Mouse (Mus musculus): Measurements from ENCODE around the gene Dlg4. TPM values are rescaled to one million over a fixed set of nuclear protein-coding genes. Genes with fewer than 3 reads are reported as not detected.
A peak's percentile ranks its signal among the peaks of the same experiment; 100 is the strongest.

Gene Dlg4
- total RNA-seq, 2 experiments from 2014 or later: 23.9 to 33.8 TPM

DNA sequence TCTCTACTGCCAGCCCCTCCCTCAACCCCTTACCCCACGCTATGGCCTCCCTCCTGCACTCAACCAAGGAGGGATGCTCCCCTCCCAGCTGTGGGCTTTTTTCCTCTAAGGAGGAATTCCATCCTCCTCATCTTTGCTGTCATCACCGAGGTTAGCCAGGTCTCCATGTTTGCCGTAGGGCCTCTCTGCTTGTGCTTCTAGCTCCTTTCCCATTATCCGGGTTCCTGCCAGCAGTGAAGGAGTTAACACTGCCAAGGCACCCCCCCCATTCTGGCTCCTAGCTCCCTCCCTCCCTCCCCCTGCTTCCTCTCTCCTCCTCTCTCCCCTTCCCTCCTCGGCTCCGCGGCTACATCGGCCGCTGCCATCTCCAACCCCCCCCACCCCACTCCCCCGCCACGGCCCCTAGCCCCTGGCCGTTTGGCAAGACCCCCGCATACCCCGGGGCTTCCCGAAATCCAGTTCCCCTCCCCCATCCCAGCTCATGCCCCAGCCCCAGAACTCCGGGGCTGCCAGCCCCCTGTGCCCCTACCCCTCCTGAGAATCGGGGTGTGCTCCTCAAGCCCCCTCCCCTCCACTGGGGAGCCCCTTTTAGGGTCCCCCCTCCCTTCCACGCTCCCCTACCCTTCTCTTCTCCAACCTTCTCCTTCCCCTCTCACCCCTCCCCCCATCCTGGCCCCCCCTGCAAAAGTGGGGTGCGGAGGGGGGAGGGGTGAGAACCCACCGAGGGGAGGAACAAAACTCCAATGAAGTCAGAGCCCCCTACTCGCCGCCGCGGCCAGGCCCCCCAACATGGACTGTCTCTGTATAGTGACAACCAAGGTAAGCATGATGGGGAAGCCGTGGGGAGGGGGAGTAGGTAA lies 1.6 kb downstream of the Dlg4 start:
- peak in 1 of 2 experiments; percentile 62 for DNase-seq (ENCODE audit: low spot score in 2 of 2)

DNA sequence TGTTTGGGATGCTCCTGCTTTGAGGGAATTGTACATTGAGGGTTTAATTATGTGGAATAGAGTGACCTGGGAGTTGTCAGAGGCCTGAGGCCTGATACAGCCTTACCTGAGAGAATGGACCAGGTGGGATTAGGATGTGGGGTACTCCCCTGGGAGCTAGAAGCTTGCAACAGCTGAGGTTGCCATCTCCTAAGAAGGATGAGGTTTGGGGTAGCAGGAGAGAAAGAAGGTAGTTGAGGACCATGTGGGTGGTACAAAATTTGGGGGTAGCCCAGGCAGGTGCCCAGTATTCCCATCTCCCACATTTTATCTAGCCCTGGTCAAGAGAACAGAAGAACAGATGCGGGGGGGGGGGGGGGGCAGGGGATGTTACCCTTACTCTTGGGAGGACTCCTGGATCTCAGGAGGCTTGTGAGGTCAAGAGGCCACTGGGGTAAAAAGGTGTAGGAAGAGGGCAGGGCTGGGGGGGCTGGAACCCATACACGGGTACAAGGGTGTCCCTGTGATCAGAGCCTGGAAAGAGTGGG lies 2.8 kb downstream of the Dlg4 start:
- no peak for DNase-seq (ENCODE audit: low spot score in 2 of 2)

DNA sequence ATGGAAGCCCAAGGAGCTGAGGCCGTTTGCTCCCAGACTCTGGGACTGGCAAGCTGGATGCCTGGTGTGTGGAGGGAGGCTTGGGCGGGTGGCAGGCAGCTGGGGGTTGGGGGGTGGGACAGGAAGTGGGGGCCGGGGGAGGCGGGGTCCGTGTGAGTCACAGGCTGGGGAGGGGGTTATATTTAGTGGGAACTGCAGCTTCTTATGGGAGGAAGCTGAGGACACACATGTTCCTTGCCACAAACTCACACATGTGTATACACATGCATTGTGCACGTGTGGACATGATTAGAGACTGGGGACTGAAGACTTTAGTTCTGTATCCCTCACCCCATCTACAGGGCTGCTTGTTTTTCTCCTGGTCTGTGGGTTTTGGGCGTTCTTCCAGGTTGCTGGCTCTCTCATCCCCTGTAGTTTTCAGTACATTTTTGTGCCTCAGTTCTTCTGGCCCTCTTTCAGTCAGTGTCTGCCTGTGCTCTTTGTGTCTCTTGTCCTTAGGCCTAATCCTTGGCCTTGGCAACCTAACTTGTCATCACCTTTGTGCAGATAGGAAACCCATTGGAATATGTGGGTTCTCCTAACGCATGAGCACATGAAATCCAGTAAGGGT lies 3.4 kb downstream of the Dlg4 start:
- DNase-seq (ENCODE audit: low spot score in 2 of 2): no peak

- DNase-seq (ENCODE audit: low spot score in 2 of 2): peak in 1 of 2 experiments; percentile 73
Observed at GRCm38 (mm10) chr11:70020731-70021263, 4.1 kb downstream of the Dlg4 start.

DNA sequence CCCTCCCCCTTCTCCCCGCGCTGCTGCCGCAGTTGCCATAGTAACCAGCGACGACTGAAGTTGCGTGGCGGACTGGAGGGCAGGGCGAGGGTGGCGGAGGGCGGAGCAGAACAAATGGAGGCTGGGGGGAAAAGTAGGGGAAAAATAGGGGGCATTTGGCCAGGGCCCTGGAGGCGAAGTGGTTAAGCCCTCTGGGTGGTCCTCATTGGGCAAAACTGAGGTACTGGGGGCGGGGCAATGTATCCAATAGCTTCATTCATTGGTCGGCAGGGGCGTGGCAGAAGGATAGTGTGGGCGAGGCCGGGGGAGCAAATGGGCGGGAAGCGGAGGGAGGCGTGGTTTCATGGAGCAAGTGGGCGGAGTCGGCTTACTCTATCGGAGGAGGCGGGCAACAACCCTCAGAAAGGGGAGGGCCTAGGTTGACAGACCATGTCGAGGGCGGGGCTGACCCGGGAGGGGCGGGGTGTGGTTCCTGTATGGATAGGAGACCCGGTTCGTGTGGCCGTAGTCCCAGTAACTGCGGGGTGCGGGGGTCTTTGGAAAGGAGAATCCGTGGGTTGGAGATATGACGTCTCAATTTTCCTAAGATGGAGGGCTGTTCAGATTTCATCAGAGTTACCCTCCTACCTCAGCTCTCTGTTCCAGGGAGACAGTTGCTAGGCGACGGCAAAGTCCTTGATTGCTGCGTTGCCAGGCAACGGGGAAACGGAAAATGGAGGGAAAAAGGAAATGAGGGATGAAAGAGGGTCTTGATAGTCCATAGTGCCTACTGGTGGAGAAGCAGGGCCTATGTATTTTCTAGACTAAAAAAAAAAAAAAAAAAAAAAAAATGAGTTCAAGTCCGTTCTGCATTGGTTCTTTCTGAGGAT lies 4.8 kb downstream of the Dlg4 start:
- peak; percentile 94 to 98 for DNase-seq (ENCODE audit: low spot score in 2 of 2)

GRCm38 (mm10) chr11:70023481-70024150 lies 6.9 kb downstream of the Dlg4 start:
- no peak for DNase-seq (ENCODE audit: low spot score in 2 of 2)

DNA sequence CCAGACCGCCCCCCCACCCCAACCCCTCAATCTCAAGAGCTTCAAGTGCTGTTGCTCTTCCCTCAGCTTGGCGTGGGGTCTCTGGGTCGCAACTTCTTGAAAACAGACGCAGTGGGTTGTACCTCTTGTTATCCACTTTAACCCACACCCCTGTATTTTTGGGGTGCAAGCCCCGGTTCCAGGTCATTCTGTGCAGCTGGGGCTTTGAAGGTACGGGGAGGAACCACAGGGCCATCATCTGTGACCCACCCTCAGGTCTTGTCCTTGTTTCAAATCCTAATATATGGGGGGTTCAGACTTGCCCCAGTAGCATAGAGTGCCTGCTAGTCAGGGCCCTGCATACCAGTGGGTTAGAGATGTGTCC lies 7.4 kb downstream of the Dlg4 start:
- no peak for DNase-seq (ENCODE audit: low spot score in 2 of 2)

DNA sequence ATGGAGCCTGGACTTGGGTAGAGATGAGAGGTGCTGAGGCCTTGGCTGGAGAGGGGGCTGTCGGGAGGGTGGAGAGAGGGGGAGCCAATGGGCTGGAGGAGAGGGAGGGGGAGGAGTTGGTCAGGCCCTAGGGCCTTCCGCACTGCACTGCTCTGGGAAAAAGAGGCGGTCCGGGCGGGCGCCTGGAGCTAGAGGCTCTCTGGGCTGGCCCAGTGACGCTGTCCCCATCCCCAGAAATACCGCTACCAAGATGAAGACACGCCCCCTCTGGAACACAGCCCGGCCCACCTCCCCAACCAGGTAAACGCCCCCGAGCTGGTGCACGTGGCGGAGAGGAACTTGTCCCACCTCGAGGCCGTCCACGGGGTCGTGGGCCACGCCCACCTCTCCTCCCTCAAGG lies 9.9 kb downstream of the Dlg4 start:
- DNase-seq (ENCODE audit: low spot score in 2 of 2): peak; percentile 63 to 77

DNA sequence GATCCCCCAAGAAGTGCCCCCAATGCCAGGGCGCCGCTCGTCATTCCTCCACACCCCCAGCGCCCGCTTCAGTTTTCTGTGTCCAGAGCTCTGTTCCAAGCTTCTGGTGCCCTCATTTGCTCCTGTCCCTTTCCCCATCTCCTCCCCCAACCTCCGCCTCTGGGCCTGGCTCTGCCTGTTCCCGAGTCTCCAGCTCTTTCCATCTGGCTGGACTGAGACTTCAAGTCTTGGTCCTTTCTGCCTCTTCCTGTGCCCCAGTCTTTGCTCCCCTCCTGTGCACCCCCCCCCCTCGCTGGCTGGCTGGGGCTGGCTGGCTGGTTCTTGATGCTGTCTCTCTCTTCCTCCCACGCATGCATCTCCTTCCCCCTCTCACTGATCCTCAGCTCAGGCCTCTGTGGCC lies 10.7 kb downstream of the Dlg4 start:
- peak in 1 of 2 experiments; percentile 59 for DNase-seq (ENCODE audit: low spot score in 2 of 2)

DNA sequence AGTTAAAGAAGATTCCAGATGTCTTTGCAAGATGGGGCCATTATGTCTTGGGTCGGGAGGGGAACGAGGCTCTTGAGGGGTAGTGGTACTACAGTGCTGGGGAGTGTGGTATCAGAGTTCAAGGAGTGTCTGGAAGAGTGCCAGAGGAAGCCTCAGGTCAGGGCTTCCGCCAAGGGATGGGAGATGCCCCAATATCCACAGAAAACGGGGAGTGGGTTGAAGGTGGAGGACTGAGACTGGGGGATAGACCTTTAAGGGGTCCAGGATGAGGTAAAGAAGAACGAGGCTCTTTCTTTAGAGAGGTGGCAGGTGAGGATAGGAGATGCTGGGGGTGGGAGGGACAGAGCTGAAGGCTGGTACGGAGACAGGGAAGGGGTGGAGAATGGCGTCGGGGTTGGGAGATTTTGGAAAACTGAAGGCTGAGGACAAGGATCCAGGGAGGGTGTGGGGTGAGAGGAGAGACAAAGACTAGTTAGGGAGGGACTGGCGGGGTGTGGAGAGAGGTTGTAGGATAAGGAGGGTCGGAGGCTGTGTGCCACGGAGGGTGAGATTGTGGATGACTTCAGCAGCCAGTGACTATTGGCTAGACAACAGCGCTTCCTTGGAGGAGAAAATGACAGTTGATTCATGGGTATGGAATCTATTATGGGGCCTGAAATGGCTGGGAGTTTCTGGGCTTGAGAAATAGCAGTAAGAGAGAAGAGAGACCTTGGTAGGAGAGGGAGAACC lies 11.8 kb downstream of the Dlg4 start:
- DNase-seq (ENCODE audit: low spot score in 2 of 2): peak in 1 of 2 experiments; percentile 34

DNA sequence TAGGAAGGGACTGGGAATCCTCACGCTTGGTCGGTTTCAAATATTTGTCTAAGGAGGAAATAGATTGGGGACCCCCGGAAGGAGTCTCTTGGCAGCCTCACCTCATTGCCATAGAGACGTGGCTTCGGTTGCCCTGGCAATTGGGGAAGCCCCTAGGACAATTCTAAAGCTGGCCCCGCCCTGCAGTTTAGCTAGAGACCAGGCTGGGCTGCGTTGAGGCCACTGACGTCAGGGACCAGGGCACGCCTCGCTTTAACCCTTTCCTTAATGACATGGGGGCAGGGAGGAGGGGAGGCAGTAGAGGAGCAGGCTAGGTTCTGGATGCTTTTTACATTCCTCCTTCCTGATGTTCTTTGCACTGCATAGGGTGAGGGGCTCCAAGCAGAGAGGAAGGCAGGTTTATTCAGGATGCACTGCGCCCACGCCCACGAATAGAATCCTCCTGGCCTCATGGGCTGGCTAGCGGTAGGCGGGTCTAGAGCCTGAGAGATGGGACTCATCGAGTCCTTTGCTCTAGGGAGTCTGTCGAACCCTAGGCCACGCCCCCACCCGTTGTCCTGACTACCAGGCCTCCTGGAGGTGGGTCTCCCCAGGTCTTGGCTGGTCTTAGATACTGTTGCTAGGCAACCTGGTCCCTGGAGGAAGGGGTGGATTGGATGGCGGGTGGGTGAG lies 12.5 kb downstream of the Dlg4 start:
- peak; percentile 64 to 84 for DNase-seq (ENCODE audit: low spot score in 2 of 2)

DNA sequence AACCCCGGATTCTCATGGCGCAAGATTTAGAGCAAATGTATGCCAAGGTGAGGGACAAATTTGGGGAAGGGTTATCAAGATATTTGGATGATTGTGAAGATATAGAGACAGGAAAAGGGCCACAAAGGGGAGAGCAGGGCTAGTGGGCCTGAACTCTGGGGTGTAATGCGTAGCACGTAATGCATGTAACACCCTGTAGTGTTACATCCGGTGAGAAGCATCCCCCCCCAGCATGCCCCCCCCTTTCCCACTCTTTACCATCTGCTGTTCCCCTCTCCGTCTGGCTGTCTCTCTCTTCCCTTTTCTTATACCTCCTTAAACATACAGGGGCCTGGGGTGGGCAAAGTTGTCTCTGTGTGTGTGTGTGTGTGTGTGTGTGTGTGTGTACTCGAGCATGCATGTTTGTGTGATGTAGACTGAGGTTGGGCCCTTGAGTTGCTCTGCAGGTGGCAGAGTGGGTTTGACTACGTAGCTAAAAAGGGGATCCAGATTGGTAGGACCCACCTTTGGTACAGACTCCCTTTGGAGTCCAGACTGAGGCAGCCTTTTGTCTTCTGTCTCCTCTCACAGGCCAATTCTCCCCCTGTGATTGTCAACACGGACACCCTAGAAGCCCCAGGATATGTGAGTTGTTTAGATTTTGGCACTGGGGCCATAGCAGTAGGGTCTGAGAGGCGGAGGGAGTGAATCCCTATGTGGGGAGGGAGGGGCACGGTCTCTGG lies 13.2 kb downstream of the Dlg4 start:
- DNase-seq (ENCODE audit: low spot score in 2 of 2): no peak

DNA sequence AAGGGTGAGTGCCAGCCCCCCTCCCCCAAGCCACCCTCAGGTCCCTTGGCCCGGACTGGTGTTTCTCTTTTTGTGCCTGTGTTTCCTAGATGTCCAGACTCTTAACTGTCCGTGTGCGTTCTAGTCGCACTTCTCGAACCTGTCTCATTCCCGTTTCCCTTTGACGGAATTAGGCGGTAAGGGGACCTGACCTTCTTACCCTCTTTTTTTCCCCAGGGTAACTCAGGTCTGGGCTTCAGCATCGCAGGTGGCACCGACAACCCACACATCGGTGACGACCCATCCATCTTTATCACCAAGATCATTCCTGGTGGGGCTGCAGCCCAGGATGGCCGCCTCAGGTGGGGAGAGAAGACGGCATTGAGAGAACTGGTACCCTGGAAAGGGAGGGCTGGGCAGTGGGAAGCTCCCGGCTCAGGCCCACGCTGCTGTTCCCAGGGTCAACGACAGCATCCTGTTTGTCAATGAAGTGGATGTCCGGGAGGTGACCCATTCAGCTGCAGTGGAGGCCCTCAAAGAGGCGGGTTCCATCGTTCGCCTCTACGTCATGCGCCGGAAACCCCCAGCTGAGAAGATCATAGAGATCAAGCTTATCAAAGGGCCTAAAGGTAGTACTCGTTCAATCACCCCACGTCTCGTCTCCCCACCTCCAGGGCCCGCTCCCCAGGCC lies 14.0 kb downstream of the Dlg4 start:
- DNase-seq (ENCODE audit: low spot score in 2 of 2): no peak

DNA sequence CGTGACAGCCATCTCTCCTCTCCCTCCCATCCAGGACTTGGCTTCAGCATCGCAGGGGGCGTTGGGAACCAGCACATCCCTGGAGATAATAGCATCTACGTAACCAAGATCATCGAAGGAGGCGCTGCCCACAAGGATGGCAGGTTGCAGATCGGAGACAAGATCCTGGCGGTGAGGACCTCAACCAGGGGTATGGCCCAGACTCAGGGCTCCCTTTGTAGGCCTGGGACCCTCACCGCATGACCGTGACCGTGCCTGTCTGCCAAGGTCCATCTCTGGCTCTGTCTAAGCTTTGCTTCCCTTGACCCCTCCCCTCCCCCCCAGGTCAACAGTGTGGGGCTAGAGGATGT lies 14.6 kb downstream of the Dlg4 start:
- DNase-seq (ENCODE audit: low spot score in 2 of 2): no peak

DNA sequence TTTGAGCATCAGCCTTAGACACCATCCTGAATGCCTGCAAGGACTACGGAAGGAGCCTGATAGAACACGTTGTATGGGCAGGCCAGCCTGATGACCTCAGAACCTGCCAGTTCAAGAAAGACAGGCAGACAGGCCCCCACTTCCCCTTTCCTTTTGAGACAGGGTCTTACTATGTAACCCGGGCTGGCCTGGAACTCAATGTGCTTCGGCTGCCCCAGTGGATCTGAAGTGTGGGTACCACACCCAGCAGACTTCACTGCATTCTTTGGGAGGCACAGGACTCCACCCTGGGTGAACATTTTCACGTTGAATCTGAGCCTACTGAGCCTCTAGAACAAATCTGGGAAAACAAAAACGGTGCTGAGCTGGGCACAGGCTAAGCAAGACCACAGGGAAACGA lies 21.4 kb downstream of the Dlg4 start:
- no peak for DNase-seq (ENCODE audit: low spot score in 2 of 2)

DNA sequence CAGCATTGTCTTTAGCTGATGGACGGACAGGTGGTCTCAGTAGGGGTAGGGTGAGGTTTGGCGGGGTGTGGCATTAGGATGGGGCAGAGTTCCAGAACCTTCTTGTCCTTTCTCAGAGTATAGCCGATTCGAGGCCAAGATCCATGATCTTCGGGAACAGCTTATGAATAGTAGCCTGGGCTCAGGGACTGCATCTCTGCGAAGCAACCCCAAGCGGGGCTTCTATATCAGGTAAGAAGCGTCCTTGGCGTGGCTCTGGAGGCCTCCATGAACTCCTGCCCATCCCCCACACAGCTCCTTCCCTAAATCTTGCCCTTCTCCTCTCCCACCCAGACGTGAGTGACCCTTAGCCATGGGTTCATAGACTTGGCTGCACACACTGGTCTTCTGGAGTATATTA lies 22.9 kb downstream of the Dlg4 start:
- DNase-seq (ENCODE audit: low spot score in 2 of 2): no peak

DNA sequence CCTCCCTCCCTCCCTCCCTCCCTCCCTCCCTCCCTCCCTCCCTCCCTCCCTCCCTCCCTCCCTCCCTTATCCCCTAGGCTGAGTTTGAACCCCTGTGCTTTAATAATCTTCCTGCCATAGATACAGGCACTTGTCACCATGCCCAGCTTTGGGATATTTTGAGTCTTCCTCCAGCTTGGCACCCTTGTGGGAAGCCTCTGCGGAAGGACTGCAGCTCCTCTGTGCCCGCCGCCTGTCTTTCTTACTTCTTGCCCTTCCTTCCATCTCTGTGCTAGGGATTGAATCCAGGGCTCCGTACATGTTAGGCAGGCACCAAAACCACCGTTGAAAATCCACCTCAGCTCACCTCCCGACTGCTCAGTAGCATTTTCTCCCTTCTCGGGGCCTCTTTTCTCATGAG lies 23.4 kb downstream of the Dlg4 start:
- no peak for DNase-seq (ENCODE audit: low spot score in 2 of 2)

DNA sequence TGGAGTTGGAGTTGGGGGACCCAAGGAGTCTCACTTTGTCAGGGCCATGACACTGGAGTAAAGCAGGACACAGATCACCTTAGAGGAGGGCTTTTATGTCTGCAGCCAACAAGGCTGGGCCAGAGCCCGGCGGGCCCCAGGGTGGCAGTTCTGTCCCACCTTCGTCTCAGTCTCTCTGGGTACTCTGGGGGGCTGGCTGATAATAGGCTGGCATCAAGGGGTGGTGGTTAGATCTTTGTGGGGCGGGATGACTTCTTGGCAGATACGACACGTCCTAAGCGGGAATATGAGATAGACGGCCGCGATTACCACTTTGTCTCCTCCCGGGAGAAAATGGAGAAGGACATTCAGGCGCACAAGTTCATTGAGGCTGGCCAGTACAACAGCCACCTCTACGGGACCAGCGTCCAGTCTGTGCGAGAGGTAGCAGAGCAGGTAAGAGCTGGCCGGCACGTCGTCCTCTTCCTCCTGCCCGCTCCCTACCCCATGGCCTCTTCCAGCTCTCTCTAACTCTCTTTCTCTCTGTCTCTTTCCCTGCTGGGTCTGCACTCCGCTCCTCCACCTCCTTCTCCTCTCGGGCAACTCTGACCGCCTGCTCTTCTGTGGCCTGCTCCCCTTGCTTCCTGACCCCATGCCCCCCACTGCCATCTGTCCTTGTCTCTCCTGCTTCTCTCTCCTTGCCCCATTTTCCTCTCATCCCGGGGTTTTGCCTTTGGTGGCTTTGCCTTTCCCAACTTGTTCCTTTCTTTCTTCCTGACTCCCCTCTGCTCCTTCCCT lies 25.8 kb downstream of the Dlg4 start:
- DNase-seq (ENCODE audit: low spot score in 2 of 2): no peak

All from gastrocnemius, postnatal 4 days (tissue).